Mouse (Mus musculus) heart, embryonic 11.5 days (tissue): Measurements from ENCODE around the gene Arsb. TPM values are rescaled to one million over a fixed set of nuclear protein-coding genes. Genes with fewer than 3 reads are reported as not detected.
A peak's percentile ranks its signal among the peaks of the same experiment; 100 is the strongest.

Source experiments
- ATAC-seq: fragments of 200-750 bp; cut with Nextera tagmentation; replicated peaks from 2 replicates; pipeline ENCODE4 v1.8.0; 2017; ENCODE audit warnings: moderate library complexity; ENCODE audit not compliant: insufficient number of reproducible peaks, low FRiP score, low TSS enrichment
- H3K27ac ChIP-seq: fragments of 300-500 bp; sonication (generic); 2 replicates; pipeline ENCODE4 v1.5.1; 2014; ENCODE audit warnings: mild to moderate bottlenecking, low read depth, low read length
- H3K27me3 ChIP-seq: fragments of 300-500 bp; sonication (generic); 2 replicates; pipeline ENCODE4 v1.6.1; 2014; ENCODE audit warnings: mild to moderate bottlenecking, low read length, mixed read lengths; ENCODE audit not compliant: control insufficient read depth, insufficient read depth
- H3K36me3 ChIP-seq: fragments of 300-500 bp; sonication (generic); 2 replicates; pipeline ENCODE4 v1.6.1; 2014; ENCODE audit warnings: mild to moderate bottlenecking, low read length, moderate library complexity, mixed read lengths; ENCODE audit not compliant: control insufficient read depth, insufficient read depth
- H3K4me1 ChIP-seq: fragments of 300-500 bp; sonication (generic); 2 replicates; pipeline ENCODE4 v1.6.1; 2014; ENCODE audit warnings: low read length; ENCODE audit not compliant: control insufficient read depth, insufficient read depth
- H3K4me2 ChIP-seq: fragments of 300-500 bp; sonication (generic); 2 replicates; pipeline ENCODE4 v1.6.1; 2014; ENCODE audit warnings: mild to moderate bottlenecking, moderate library complexity
- H3K4me3 ChIP-seq: fragments of 300-500 bp; sonication (generic); 2 replicates; pipeline ENCODE4 v1.5.1; 2014; ENCODE audit warnings: low read depth, low read length
- H3K9ac ChIP-seq: fragments of 300-500 bp; sonication (generic); 2 replicates; pipeline ENCODE4 v1.6.1; 2014; ENCODE audit warnings: mild to moderate bottlenecking, low read depth, low read length, moderate library complexity
- H3K9me3 ChIP-seq: fragments of 300-500 bp; sonication (generic); replicated peaks from 2 replicates; pipeline ENCODE4 v1.6.1; 2016; ENCODE audit warnings: low read length; ENCODE audit not compliant: control insufficient read depth
- WGBS: fragments of 180-500 bp; shearing (Covaris S2); extraction: QIAGEN DNeasy Blood & Tissue Kit; methylation state at CpG from one replicate; pipeline ENCODE4 v1.1.7; 2014; ENCODE audit not compliant: insufficient replicate concordance; 5-methylcytosine and 5-hydroxymethylcytosine counted together
- polyA plus RNA-seq: library from polyadenylated mRNA; unstranded; fragments of >200 nt; fragmentation: Nextera tagmentation; extraction: Ambion mirVana; gene quantifications from 2 replicates; pipeline ENCODE4 v1.2.1, GENCODE M21; 2014

Arsb gene
- polyA plus RNA-seq, 1 experiment from 2014 or later = 5.9 TPM

- Histone ChIP-seq H3K27me3 (no peaks in the 10 kb centered on the region), H3K4me3 (no peak overlapping the region), H3K9ac (no peak overlapping the region), H3K9me3 (no peaks in the 10 kb centered on the region), H3K4me2 (no peak overlapping the region), H3K27ac (no peak overlapping the region), H3K4me1 (no peaks in the 10 kb centered on the region; the same call in 1 of the 2 replicates), H3K36me3 (no peaks in the 10 kb centered on the region)
- no peak for ATAC-seq
- 74% methylated on average over 2 of the region's 2 CpGs for WGBS
Measured at GRCm38 (mm10) chr13:93877924-93878323, 106.5 kb downstream of the Arsb start.

- H3K27me3 ChIP-seq = no peaks in the 10 kb centered on the region
- no peak overlapping the region for H3K27ac ChIP-seq
- H3K4me1 ChIP-seq = peaks cover 2% of the 10 kb centered on the region; the same call in 1 of the 2 replicates
- H3K4me2 ChIP-seq = no peak overlapping the region
- H3K9ac ChIP-seq = no peak overlapping the region
- H3K36me3 ChIP-seq = no peaks in the 10 kb centered on the region
- no peak overlapping the region for H3K4me3 ChIP-seq
- H3K9me3 ChIP-seq = no peaks in the 10 kb centered on the region
- WGBS = 87% methylated on average over 5 of the region's 5 CpGs
- no peak for ATAC-seq
Measured at GRCm38 (mm10) chr13:93879426-93879825, 108.0 kb downstream of the Arsb start.

GRCm38 (mm10) chr13:93882132-93882531, 110.7 kb downstream of the Arsb start:
- Histone ChIP-seq H3K4me3 (no peak overlapping the region), H3K27ac (no peak overlapping the region), H3K27me3 (no peaks in the 10 kb centered on the region), H3K36me3 (no peaks in the 10 kb centered on the region), H3K9me3 (no peaks in the 10 kb centered on the region), H3K4me1 (peaks cover 11% of the 10 kb centered on the region), H3K9ac (no peak overlapping the region), H3K4me2 (no peak overlapping the region)
- ATAC-seq = no peak
- 75% methylated on average over 3 of the region's 3 CpGs for WGBS

GRCm38 (mm10) chr13:93886999-93887398, 115.6 kb downstream of the Arsb start:
- WGBS = 70% methylated on average over 5 of the region's 5 CpGs
- Histone ChIP-seq H3K36me3 (no peaks in the 10 kb centered on the region), H3K4me1 (peaks cover 23% of the 10 kb centered on the region), H3K4me2 (no peak overlapping the region), H3K4me3 (no peak overlapping the region), H3K9me3 (no peaks in the 10 kb centered on the region), H3K9ac (no peak overlapping the region), H3K27ac (peak overlapping the region; percentile 57), H3K27me3 (no peaks in the 10 kb centered on the region)
- ATAC-seq = no peak

- Histone ChIP-seq H3K27ac (no peak overlapping the region), H3K4me2 (no peak overlapping the region), H3K9me3 (no peaks in the 10 kb centered on the region), H3K27me3 (no peaks in the 10 kb centered on the region), H3K36me3 (no peaks in the 10 kb centered on the region), H3K4me1 (peaks cover 23% of the 10 kb centered on the region), H3K9ac (no peak overlapping the region), H3K4me3 (no peak overlapping the region)
- WGBS = 98% methylated on average over 2 of the region's 2 CpGs
- ATAC-seq = no peak
Measured at GRCm38 (mm10) chr13:93888196-93888595, 116.8 kb downstream of the Arsb start.

GRCm38 (mm10) chr13:93888916-93889315, 117.5 kb downstream of the Arsb start:
- no peak overlapping the region for H3K27ac ChIP-seq
- no peaks in the 10 kb centered on the region for H3K36me3 ChIP-seq
- peaks cover 21% of the 10 kb centered on the region for H3K4me1 ChIP-seq
- WGBS = 67% methylated on average over 3 of the region's 3 CpGs
- no peak overlapping the region for H3K9ac ChIP-seq
- no peak overlapping the region for H3K4me2 ChIP-seq
- H3K4me3 ChIP-seq = no peak overlapping the region
- no peak for ATAC-seq
- H3K9me3 ChIP-seq = no peaks in the 10 kb centered on the region
- no peaks in the 10 kb centered on the region for H3K27me3 ChIP-seq

- WGBS = 24% methylated on average over 3 of the region's 3 CpGs
- peaks cover 23% of the 10 kb centered on the region for H3K4me1 ChIP-seq
Measured at GRCm38 (mm10) chr13:93889991-93890390, 118.6 kb downstream of the Arsb start.

GRCm38 (mm10) chr13:93891276-93891675, 119.8 kb downstream of the Arsb start:
- no peaks in the 10 kb centered on the region for H3K9me3 ChIP-seq
- no peaks in the 10 kb centered on the region for H3K27me3 ChIP-seq
- H3K9ac ChIP-seq = no peak overlapping the region
- H3K4me3 ChIP-seq = no peak overlapping the region
- H3K27ac ChIP-seq = no peak overlapping the region
- ATAC-seq = no peak
- peaks cover 25% of the 10 kb centered on the region for H3K4me1 ChIP-seq
- no peak overlapping the region for H3K4me2 ChIP-seq
- 77% methylated on average over 6 of the region's 6 CpGs for WGBS
- H3K36me3 ChIP-seq = no peaks in the 10 kb centered on the region

More at GRCm38 (mm10) chr13:93889991-93890390, 118.6 kb downstream of the Arsb start:
- no peaks in the 10 kb centered on the region for H3K27me3 ChIP-seq
- no peaks in the 10 kb centered on the region for H3K36me3 ChIP-seq
- no peak overlapping the region for H3K9ac ChIP-seq
- no peak overlapping the region for H3K4me2 ChIP-seq
- no peaks in the 10 kb centered on the region for H3K9me3 ChIP-seq
- H3K4me3 ChIP-seq = no peak overlapping the region
- ATAC-seq = no peak
- H3K27ac ChIP-seq = no peak overlapping the region

- H3K4me1 ChIP-seq = peaks cover 17% of the 10 kb centered on the region
- WGBS = 85% methylated on average over 7 of the region's 7 CpGs
- H3K9ac ChIP-seq = no peak overlapping the region
- no peak overlapping the region for H3K4me3 ChIP-seq
- H3K4me2 ChIP-seq = no peak overlapping the region
- no peak for ATAC-seq
- no peaks in the 10 kb centered on the region for H3K27me3 ChIP-seq
- no peak overlapping the region for H3K27ac ChIP-seq
- no peaks in the 10 kb centered on the region for H3K9me3 ChIP-seq
- H3K36me3 ChIP-seq = no peaks in the 10 kb centered on the region
Measured at GRCm38 (mm10) chr13:93892101-93892500, 120.7 kb downstream of the Arsb start.
